Mouse (Mus musculus) erythroblast, adult 5-6 weeks (primary cell): ENCODE data around the gene Mb21d2. TPM values are rescaled to one million over a fixed set of nuclear protein-coding genes. Genes with fewer than 3 reads are reported as not detected.

Experiments used
- ATAC-seq: replicated peaks from 2 replicates; pipeline ENCODE4 v1.8.0; 2016; ENCODE audit warnings: moderate number of reproducible peaks, mild to moderate bottlenecking, moderate TSS enrichment, inconsistent platforms; ENCODE audit not compliant: poor library complexity, low FRiP score, severe bottlenecking
- total RNA-seq, 2 experiments: library from RNA; stranded (forward) in 1 of 2; stranded (reverse) in 1 of 2; fragments of 150-400 nt in 1 of 2; fragments of 200-764, 138-1000 nt in 1 of 2; gene quantifications; 2 replicates each; pipeline versions ENCODE4 v1.2.3 to v1.2.4; 2015 to 2017; ENCODE audit warnings: low replicate concordance in 2 of 2

Gene Mb21d2
- total RNA-seq, 2 experiments from 2014 or later = not detected

DNA sequence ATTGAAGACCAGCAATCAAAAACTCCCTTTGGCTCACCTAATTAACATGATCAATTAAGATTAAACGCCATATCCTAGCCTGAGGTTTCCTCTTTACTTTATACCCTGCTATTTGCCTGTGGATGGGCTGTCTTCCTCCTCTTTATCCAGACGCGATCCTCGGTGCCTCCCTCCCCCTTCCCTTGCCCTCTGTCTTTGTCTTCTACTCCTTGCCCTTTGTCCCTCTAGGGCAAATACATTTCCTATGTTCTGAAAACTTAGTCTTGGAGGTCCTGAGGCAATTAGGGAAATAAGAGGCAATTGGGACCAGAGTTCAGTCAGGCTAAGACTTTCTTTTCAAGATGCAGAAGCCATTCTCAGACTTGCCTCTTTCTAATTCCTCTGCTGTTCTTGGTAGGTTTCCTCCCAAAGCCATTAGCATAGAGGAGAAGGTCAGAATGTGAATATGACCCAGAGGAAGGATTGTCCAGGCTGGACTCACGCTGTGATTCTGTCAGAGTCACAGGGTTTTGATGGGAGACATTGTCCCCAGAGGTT, 110.7 kb downstream of the Mb21d2 start:
- no peak for ATAC-seq

DNA sequence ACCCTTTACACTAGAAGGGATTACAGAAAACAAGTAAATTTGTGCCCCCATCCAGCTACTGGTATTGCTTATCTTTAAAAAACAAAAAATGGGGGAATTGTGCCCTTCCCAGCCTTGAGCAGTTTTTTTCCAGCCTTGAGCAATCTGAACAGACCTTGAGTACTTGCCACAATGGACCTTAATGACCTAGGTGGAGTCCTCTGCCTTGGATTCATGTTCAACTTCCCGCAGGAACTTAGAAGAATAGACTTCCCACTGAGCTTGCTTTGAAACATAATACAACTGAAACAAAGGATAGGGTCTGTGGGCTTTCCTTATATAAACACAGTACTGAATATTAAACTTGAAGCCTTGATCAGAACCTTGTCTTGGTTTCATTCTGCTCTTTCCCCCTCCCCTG, 116.2 kb downstream of the Mb21d2 start:
- no peak for ATAC-seq

DNA sequence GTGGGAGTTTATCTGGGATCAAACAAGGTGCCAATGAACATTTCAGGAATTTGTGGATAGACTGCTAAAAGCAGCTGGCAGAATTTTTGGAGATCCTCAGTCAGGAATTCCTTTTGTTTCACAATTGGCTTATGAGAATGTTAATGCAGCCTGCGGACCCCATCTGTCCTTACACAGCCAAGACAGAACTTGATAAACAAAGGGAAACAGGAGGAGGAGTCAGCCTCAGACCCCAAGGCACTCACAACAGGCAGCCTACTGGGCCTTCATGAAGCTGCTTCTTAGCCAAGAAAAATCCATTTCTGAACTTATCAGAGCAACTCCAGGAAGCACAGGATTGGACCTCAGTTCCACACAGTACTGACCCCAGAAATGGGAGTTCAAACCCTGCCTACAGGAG, 120.4 kb downstream of the Mb21d2 start:
- no peak for ATAC-seq

DNA sequence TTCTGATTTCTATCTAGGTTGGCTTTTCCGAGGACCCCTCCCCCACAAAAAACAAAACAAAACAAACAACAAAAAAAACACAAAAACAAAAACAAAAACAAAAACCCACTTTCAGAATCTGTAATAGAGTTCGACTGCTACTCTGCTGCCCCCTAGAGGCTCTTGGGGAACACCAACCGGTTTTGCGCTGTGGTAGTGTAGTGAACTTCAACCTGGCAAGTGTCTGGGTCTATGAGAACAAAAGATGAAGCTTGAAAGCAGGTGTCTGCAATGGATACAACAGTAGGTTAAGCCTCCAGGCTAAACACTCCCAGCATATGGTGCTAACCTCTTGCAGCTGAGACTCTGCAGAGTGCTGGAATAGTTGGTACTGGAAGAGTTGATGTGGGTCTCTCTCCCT, 136.4 kb downstream of the Mb21d2 start:
- no peak for ATAC-seq

Other genes with a start within 250 kb of the Mb21d2 start
- gene Fgf12, start 176.6 kb downstream of the Mb21d2 start, total RNA-seq (2015; ENCODE audit: low replicate concordance) = not detected in 2 replicates
- 0.14 and 0.94 TPM in 2 replicates for gene Fgf12, start 176.6 kb downstream of the Mb21d2 start, total RNA-seq (2017; ENCODE audit: low replicate concordance)